Mouse (Mus musculus): ENCODE results near the gene Atp8a2.
"Not testable (repeated sequence)": the region's sequence is repeated elsewhere in the genome, so short reads cannot be mapped to it uniquely, and the experiment has no call there.

The Atp8a2 gene

GRCm38 (mm10) chr14:59780391-59780790 lies 416.6 kb downstream of the Atp8a2 start:
- no peak for DNase-seq (ENCODE audit: low spot score)

- DNase-seq (ENCODE audit: low spot score): no peak
Observed at GRCm38 (mm10) chr14:59762227-59762626, 434.8 kb downstream of the Atp8a2 start.

- DNase-seq (ENCODE audit: low spot score): no peak
Observed at GRCm38 (mm10) chr14:59759900-59760493, 437.0 kb downstream of the Atp8a2 start.

- no peak for DNase-seq (ENCODE audit: low spot score)
Observed at GRCm38 (mm10) chr14:59759196-59759839, 437.7 kb downstream of the Atp8a2 start.

- no peak for DNase-seq (ENCODE audit: low spot score)
Observed at GRCm38 (mm10) chr14:59752401-59752800, 444.6 kb downstream of the Atp8a2 start.

GRCm38 (mm10) chr14:59750005-59750404 lies 447.0 kb downstream of the Atp8a2 start:
- DNase-seq (ENCODE audit: low spot score): no peak

GRCm38 (mm10) chr14:59745676-59746075 lies 451.3 kb downstream of the Atp8a2 start:
- DNase-seq (ENCODE audit: low spot score): no peak

GRCm38 (mm10) chr14:59741752-59742151 lies 455.2 kb downstream of the Atp8a2 start:
- no peak for DNase-seq (ENCODE audit: low spot score)

- DNase-seq (ENCODE audit: low spot score): no peak
Observed at GRCm38 (mm10) chr14:59739446-59739845, 457.5 kb downstream of the Atp8a2 start.

GRCm38 (mm10) chr14:59737734-59738294 lies 459.2 kb downstream of the Atp8a2 start:
- no peak for DNase-seq (ENCODE audit: low spot score)

GRCm38 (mm10) chr14:59736861-59737700 lies 459.9 kb downstream of the Atp8a2 start:
- no peak for DNase-seq (ENCODE audit: low spot score)

GRCm38 (mm10) chr14:59730043-59730390 lies 467.0 kb downstream of the Atp8a2 start:
- no peak for DNase-seq (ENCODE audit: low spot score)

- no peak for DNase-seq (ENCODE audit: low spot score)
Observed at GRCm38 (mm10) chr14:59729298-59730042, 467.5 kb downstream of the Atp8a2 start.

GRCm38 (mm10) chr14:59727016-59727415 lies 470.0 kb downstream of the Atp8a2 start:
- no peak for DNase-seq (ENCODE audit: low spot score)

GRCm38 (mm10) chr14:59723163-59723562 lies 473.8 kb downstream of the Atp8a2 start:
- no peak for DNase-seq (ENCODE audit: low spot score)

GRCm38 (mm10) chr14:59721957-59722356 lies 475.0 kb downstream of the Atp8a2 start:
- no peak for DNase-seq (ENCODE audit: low spot score)

- no peak for DNase-seq (ENCODE audit: low spot score)
Observed at GRCm38 (mm10) chr14:59721356-59721755, 475.6 kb downstream of the Atp8a2 start.

GRCm38 (mm10) chr14:59720386-59720785 lies 476.6 kb downstream of the Atp8a2 start:
- no peak for DNase-seq (ENCODE audit: low spot score)

GRCm38 (mm10) chr14:59716443-59717085 lies 480.4 kb downstream of the Atp8a2 start:
- DNase-seq (ENCODE audit: low spot score): not testable (repeated sequence)

- DNase-seq (ENCODE audit: low spot score): no peak
Observed at GRCm38 (mm10) chr14:59715695-59716442, 481.1 kb downstream of the Atp8a2 start.
